In genomic region chr1:189852456-189852855, GRCm38 (mm10) we compare ENCODE assay signal across 12 mouse cellular contexts.
A peak's percentile ranks its signal among the peaks of the same experiment; 100 is the strongest.
DNase-seq lines count a peak whose midpoint lies in the region; ATAC-seq and TF ChIP-seq lines count a peak whose summit lies in the region.
"Had no signal": no experiment of that assay in that cellular context is flagged by ENCODE, and none has a peak within 500 bp of the region (broad histone marks: within the 10 kb centered on the region; RNA-seq: fewer than 3 reads in every experiment).

No protein-coding gene starts in this region.

- H3K4me3 ChIP-seq in hindbrain, embryonic 10.5 days, result no peak overlapping the region
- H3K4me3 ChIP-seq in hindbrain, embryonic 13.5 days, result no peak overlapping the region
- H3K4me3 ChIP-seq in embryonic facial prominence, embryonic 15.5 days (replicated peaks), result no peak overlapping the region
- no peak overlapping the region for H3K4me3 ChIP-seq in limb, embryonic 14.5 days (replicated peaks; ENCODE audit: low read length)
- no peak overlapping the region for H3K4me3 ChIP-seq in stomach, embryonic 16.5 days (replicated peaks; ENCODE audit: low read length)
- H3K4me3 ChIP-seq in liver, embryonic 12.5 days, result no peak overlapping the region
- H3K4me3 ChIP-seq: erythroblast, embryonic 14.5 days had no signal

- TF ChIP-seq POLR2A in limb, embryonic 14.5 days (IDR thresholded peaks at IDR 0.05; ENCODE audit: borderline replicate concordance, extremely low read depth, insufficient read depth, insufficient read length), result no peak

- H3K27me3 ChIP-seq in hindbrain, embryonic 10.5 days (ENCODE audit: insufficient read depth, poor library complexity, severe bottlenecking), result no peaks in the 10 kb centered on the region
- no peaks in the 10 kb centered on the region for H3K27me3 ChIP-seq in hindbrain, embryonic 13.5 days
- H3K27me3 ChIP-seq in embryonic facial prominence, embryonic 15.5 days, result no peaks in the 10 kb centered on the region
- H3K27me3 ChIP-seq in limb, embryonic 14.5 days (ENCODE audit: control insufficient read depth, insufficient read depth, low read length), result no peaks in the 10 kb centered on the region
- no peaks in the 10 kb centered on the region for H3K27me3 ChIP-seq in stomach, embryonic 16.5 days (ENCODE audit: control insufficient read depth, insufficient read depth, low read length)
- no peaks in the 10 kb centered on the region for H3K27me3 ChIP-seq in liver, embryonic 12.5 days (replicated peaks)

- H3K36me3 ChIP-seq in hindbrain, embryonic 10.5 days, result peaks cover 46% of the 10 kb centered on the region
- H3K36me3 ChIP-seq in hindbrain, embryonic 13.5 days, result peaks cover 6% of the 10 kb centered on the region
- H3K36me3 ChIP-seq in embryonic facial prominence, embryonic 15.5 days, result peaks cover 72% of the 10 kb centered on the region
- H3K36me3 ChIP-seq in limb, embryonic 14.5 days (ENCODE audit: control insufficient read depth, insufficient read depth, low read length), result peaks cover 77% of the 10 kb centered on the region
- peaks cover 22% of the 10 kb centered on the region for H3K36me3 ChIP-seq in stomach, embryonic 16.5 days (ENCODE audit: control insufficient read depth, insufficient read depth, low read length)
- H3K36me3 ChIP-seq in liver, embryonic 12.5 days, result peaks cover 12% of the 10 kb centered on the region; the same call in 1 of the 2 replicates

- H3K4me2 ChIP-seq in hindbrain, embryonic 13.5 days, result no peak overlapping the region
- H3K4me2 ChIP-seq in embryonic facial prominence, embryonic 15.5 days (replicated peaks), result no peak overlapping the region
- H3K4me2 ChIP-seq in limb, embryonic 14.5 days (replicated peaks; ENCODE audit: low read depth, low read length, severe bottlenecking), result no peak overlapping the region
- no peak overlapping the region for H3K4me2 ChIP-seq in stomach, embryonic 16.5 days (ENCODE audit: low read depth, low read length)
- H3K4me2 ChIP-seq in liver, embryonic 12.5 days, result no peak overlapping the region

- H3K4me1 ChIP-seq in hindbrain, embryonic 10.5 days (replicated peaks), result no peaks in the 10 kb centered on the region
- no peaks in the 10 kb centered on the region for H3K4me1 ChIP-seq in hindbrain, embryonic 13.5 days (replicated peaks)
- H3K4me1 ChIP-seq in embryonic facial prominence, embryonic 15.5 days, result peaks cover 16% of the 10 kb centered on the region
- H3K4me1 ChIP-seq in limb, embryonic 14.5 days (ENCODE audit: control insufficient read depth, insufficient read depth, low read length), result 0 out of 2 replicates have a peak, but pooled peaks cover 9% of the 10 kb centered on the region
- H3K4me1 ChIP-seq in stomach, embryonic 16.5 days (ENCODE audit: control insufficient read depth, insufficient read depth, low read length), result no peaks in the 10 kb centered on the region
- peaks cover 23% of the 10 kb centered on the region for H3K4me1 ChIP-seq in liver, embryonic 12.5 days

- WGBS in hindbrain, embryonic 10.5 days, result 68% methylated on average over 7 of the region's 7 CpGs
- 86% methylated on average over 7 of the region's 7 CpGs for WGBS in hindbrain, embryonic 13.5 days
- WGBS in embryonic facial prominence, embryonic 15.5 days, result 41% methylated on average over 7 of the region's 7 CpGs
- 36% methylated on average over 7 of the region's 7 CpGs for WGBS in limb, embryonic 14.5 days
- WGBS in stomach, embryonic 16.5 days, result 68% methylated on average over 7 of the region's 7 CpGs
- WGBS in liver, embryonic 12.5 days (ENCODE audit: insufficient replicate concordance), result 79% methylated on average over 7 of the region's 7 CpGs

- no peak for ATAC-seq in hindbrain, embryonic 13.5 days (ENCODE audit: low FRiP score)
- peak; percentile 39; the same call in 1 of the 2 replicates for ATAC-seq in embryonic facial prominence, embryonic 15.5 days (ENCODE audit: insufficient number of reproducible peaks, low FRiP score, low TSS enrichment, low read depth)
- ATAC-seq in limb, embryonic 14.5 days (ENCODE audit: low FRiP score, low read depth), result peak; percentile 77
- peak; percentile 61; the same call in 1 of the 2 replicates for ATAC-seq in stomach, embryonic 16.5 days (ENCODE audit: insufficient read depth, low FRiP score)
- no peak for ATAC-seq in liver, embryonic 12.5 days

- DNase-seq in hindbrain, embryonic 10.5 days (ENCODE audit: low spot score), result no peak
- peak; percentile 40 for DNase-seq in limb, embryonic 14.5 days (ENCODE audit: low spot score)
- DNase-seq in kidney, adult 8-10 months, result no peak
- DNase-seq in adrenal gland, adult 2 months, result no peak
- DNase-seq: adrenal gland, postnatal 14 days; cerebellum, postnatal 14 days; kidney, postnatal 25 days had no signal

- no peak overlapping the region for H3K9ac ChIP-seq in hindbrain, embryonic 13.5 days
- no peak overlapping the region for H3K9ac ChIP-seq in embryonic facial prominence, embryonic 15.5 days
- no peak overlapping the region for H3K9ac ChIP-seq in limb, embryonic 14.5 days (ENCODE audit: low read depth, low read length, severe bottlenecking)
- H3K9ac ChIP-seq in stomach, embryonic 16.5 days (ENCODE audit: low read length), result no peak overlapping the region
- H3K9ac ChIP-seq in liver, embryonic 12.5 days, result no peak overlapping the region

- H3K27ac ChIP-seq in hindbrain, embryonic 10.5 days, result 0 out of 2 replicates have a peak overlapping the region, but pooled peaks have one; percentile 35
- H3K27ac ChIP-seq in hindbrain, embryonic 13.5 days, result no peak overlapping the region
- 0 out of 2 replicates have a peak overlapping the region, but pooled peaks have one; percentile 44 for H3K27ac ChIP-seq in embryonic facial prominence, embryonic 15.5 days (replicated peaks)
- 0 out of 2 replicates have a peak overlapping the region, but pooled peaks have one; percentile 26 for H3K27ac ChIP-seq in limb, embryonic 14.5 days (replicated peaks; ENCODE audit: low read depth, low read length)
- peak overlapping the region; percentile 40; the same call in 1 of the 2 replicates for H3K27ac ChIP-seq in stomach, embryonic 16.5 days (ENCODE audit: low read length)
- H3K27ac ChIP-seq in liver, embryonic 12.5 days, result no peak overlapping the region

- no peaks in the 10 kb centered on the region for H3K9me3 ChIP-seq in hindbrain, embryonic 10.5 days
- H3K9me3 ChIP-seq in hindbrain, embryonic 13.5 days, result no peaks in the 10 kb centered on the region
- H3K9me3 ChIP-seq in embryonic facial prominence, embryonic 15.5 days (replicated peaks), result no peaks in the 10 kb centered on the region
- no peaks in the 10 kb centered on the region for H3K9me3 ChIP-seq in limb, embryonic 14.5 days (ENCODE audit: control insufficient read depth, low read length)
- H3K9me3 ChIP-seq in stomach, embryonic 16.5 days (replicated peaks; ENCODE audit: control insufficient read depth, low read length), result no peaks in the 10 kb centered on the region
- no peaks in the 10 kb centered on the region for H3K9me3 ChIP-seq in liver, embryonic 12.5 days (replicated peaks)

Comparison
In these comparisons a context has a peak if more than half of its experiments do, and no peak if none do; other contexts are left out.
1. H3K27ac ChIP-seq: peak in hindbrain, embryonic 10.5 days (single experiment), embryonic facial prominence, embryonic 15.5 days (single experiment), limb, embryonic 14.5 days (single experiment) and stomach, embryonic 16.5 days (single experiment); none in hindbrain, embryonic 13.5 days (single experiment) and liver, embryonic 12.5 days (single experiment).
2. ATAC-seq: peak in embryonic facial prominence, embryonic 15.5 days (single experiment), limb, embryonic 14.5 days (single experiment) and stomach, embryonic 16.5 days (single experiment); none in hindbrain, embryonic 13.5 days (single experiment) and liver, embryonic 12.5 days (single experiment).